Mouse (Mus musculus) heart, embryonic 16.5 days (tissue): Measurements from ENCODE around the gene Mgat5. TPM values are rescaled to one million over a fixed set of nuclear protein-coding genes. Genes with fewer than 3 reads are reported as not detected.

Experiments used
- ATAC-seq: fragments of 200-750 bp; cut with Nextera tagmentation; replicated peaks from 2 replicates; pipeline ENCODE4 v1.8.0; 2017; ENCODE audit warnings: moderate number of reproducible peaks; ENCODE audit not compliant: insufficient read depth, low FRiP score; ENCODE audit errors: extremely low read depth
- H3K27ac ChIP-seq: fragments of 300-500 bp; sonication (generic); 2 replicates; pipeline ENCODE4 v1.5.1; 2014; ENCODE audit warnings: mild to moderate bottlenecking, low read length, control low read depth, moderate library complexity
- H3K27me3 ChIP-seq: fragments of 300-500 bp; sonication (generic); 2 replicates; pipeline ENCODE4 v1.6.1; 2014; ENCODE audit warnings: low read length, mixed read lengths; ENCODE audit not compliant: control insufficient read depth, insufficient read depth
- H3K36me3 ChIP-seq: fragments of 300-500 bp; sonication (generic); 2 replicates; pipeline ENCODE4 v1.6.1; 2014; ENCODE audit not compliant: control insufficient read depth, insufficient read depth
- H3K4me1 ChIP-seq: fragments of 300-500 bp; sonication (generic); 2 replicates; pipeline ENCODE4 v1.6.1; 2014; ENCODE audit warnings: low read length, mixed read lengths; ENCODE audit not compliant: control insufficient read depth, insufficient read depth
- H3K4me2 ChIP-seq: fragments of 300-500 bp; sonication (generic); 2 replicates; pipeline ENCODE4 v1.6.1; 2014; ENCODE audit warnings: low read depth, mild to moderate bottlenecking, control low read depth, low read length
- H3K4me3 ChIP-seq: fragments of 300-500 bp; sonication (generic); 2 replicates; pipeline ENCODE4 v1.5.1; 2014; ENCODE audit warnings: mild to moderate bottlenecking, control low read depth, low read length
- H3K9ac ChIP-seq: fragments of 300-500 bp; sonication (generic); 2 replicates; pipeline ENCODE4 v1.6.1; 2014; ENCODE audit warnings: low read length, control low read depth
- H3K9me3 ChIP-seq: fragments of 300-500 bp; sonication (generic); replicated peaks from 2 replicates; pipeline ENCODE4 v1.6.1; 2016; ENCODE audit warnings: low read length; ENCODE audit not compliant: control insufficient read depth
- WGBS: fragments of 180-500 bp; shearing (Covaris S2); extraction: QIAGEN DNeasy Blood & Tissue Kit; methylation state at CpG from one replicate; pipeline ENCODE4 v1.1.7; 2014; 5-methylcytosine and 5-hydroxymethylcytosine counted together
- polyA plus RNA-seq: library from polyadenylated mRNA; unstranded; fragments of >200 nt; fragmentation: Nextera tagmentation; extraction: Ambion mirVana; gene quantifications from 2 replicates; pipeline ENCODE4 v1.2.1, GENCODE M21; 2015

Mgat5 gene
- polyA plus RNA-seq, 1 experiment from 2014 or later: 5.1 TPM

GRCm38 (mm10) chr1:127498746-127499145 is 293.9 kb downstream of the Mgat5 start:
- ATAC-seq: no peak
- H3K27ac ChIP-seq: no peak overlapping the region
- 28% methylated on average over 9 of the region's 9 CpGs for WGBS

GRCm38 (mm10) chr1:127500219-127500618 is 295.4 kb downstream of the Mgat5 start:
- no peaks in the 10 kb centered on the region for H3K9me3 ChIP-seq
- no peak overlapping the region for H3K9ac ChIP-seq
- H3K4me2 ChIP-seq: no peak overlapping the region
- WGBS: 10% methylated on average over 8 of the region's 8 CpGs
- no peak for ATAC-seq
- H3K27me3 ChIP-seq: no peaks in the 10 kb centered on the region
- H3K36me3 ChIP-seq: no peaks in the 10 kb centered on the region
- H3K4me3 ChIP-seq: no peak overlapping the region
- H3K27ac ChIP-seq: no peak overlapping the region
- no peaks in the 10 kb centered on the region for H3K4me1 ChIP-seq

More at GRCm38 (mm10) chr1:127498746-127499145, 293.9 kb downstream of the Mgat5 start:
- H3K4me3 ChIP-seq: no peak overlapping the region
- H3K36me3 ChIP-seq: no peaks in the 10 kb centered on the region
- H3K9me3 ChIP-seq: no peaks in the 10 kb centered on the region
- H3K27me3 ChIP-seq: no peaks in the 10 kb centered on the region
- no peak overlapping the region for H3K9ac ChIP-seq
- no peak overlapping the region for H3K4me2 ChIP-seq
- H3K4me1 ChIP-seq: no peaks in the 10 kb centered on the region

- Histone ChIP-seq H3K9ac (no peak overlapping the region), H3K4me1 (no peaks in the 10 kb centered on the region), H3K4me3 (no peak overlapping the region), H3K36me3 (no peaks in the 10 kb centered on the region), H3K27me3 (no peaks in the 10 kb centered on the region), H3K27ac (no peak overlapping the region), H3K9me3 (no peaks in the 10 kb centered on the region), H3K4me2 (no peak overlapping the region)
- no peak for ATAC-seq
- WGBS: 46% methylated on average over 17 of the region's 17 CpGs
Measured at GRCm38 (mm10) chr1:127500701-127501100, 295.9 kb downstream of the Mgat5 start.

- Histone ChIP-seq H3K4me3 (no peak overlapping the region), H3K4me1 (peaks cover 7% of the 10 kb centered on the region), H3K9me3 (no peaks in the 10 kb centered on the region), H3K9ac (no peak overlapping the region), H3K27ac (no peak overlapping the region), H3K4me2 (no peak overlapping the region), H3K27me3 (no peaks in the 10 kb centered on the region), H3K36me3 (no peaks in the 10 kb centered on the region)
- no peak for ATAC-seq
- WGBS: 86% methylated on average over 10 of the region's 10 CpGs
Measured at GRCm38 (mm10) chr1:127507042-127507650, 302.3 kb downstream of the Mgat5 start.

GRCm38 (mm10) chr1:127508067-127508739 is 303.4 kb downstream of the Mgat5 start:
- H3K27me3 ChIP-seq: no peaks in the 10 kb centered on the region
- 82% methylated on average over 16 of the region's 16 CpGs for WGBS

GRCm38 (mm10) chr1:127508921-127509320 is 304.1 kb downstream of the Mgat5 start:
- no peaks in the 10 kb centered on the region for H3K9me3 ChIP-seq
- H3K36me3 ChIP-seq: no peaks in the 10 kb centered on the region
- H3K27ac ChIP-seq: no peak overlapping the region
- H3K4me1 ChIP-seq: peaks cover 7% of the 10 kb centered on the region
- ATAC-seq: no peak
- H3K27me3 ChIP-seq: no peaks in the 10 kb centered on the region
- H3K4me3 ChIP-seq: no peak overlapping the region
- 86% methylated on average over 8 of the region's 8 CpGs for WGBS
- H3K4me2 ChIP-seq: no peak overlapping the region
- no peak overlapping the region for H3K9ac ChIP-seq

More at GRCm38 (mm10) chr1:127508067-127508739, 303.4 kb downstream of the Mgat5 start:
- ATAC-seq: no peak
- no peak overlapping the region for H3K4me3 ChIP-seq
- no peak overlapping the region for H3K27ac ChIP-seq
- H3K36me3 ChIP-seq: no peaks in the 10 kb centered on the region
- H3K9me3 ChIP-seq: no peaks in the 10 kb centered on the region
- H3K4me1 ChIP-seq: peaks cover 7% of the 10 kb centered on the region
- no peak overlapping the region for H3K4me2 ChIP-seq
- no peak overlapping the region for H3K9ac ChIP-seq

- Histone ChIP-seq H3K27ac (peak overlapping the region; percentile 55; the same call in 1 of the 2 replicates), H3K36me3 (no peaks in the 10 kb centered on the region), H3K4me3 (no peak overlapping the region), H3K9me3 (no peaks in the 10 kb centered on the region), H3K9ac (no peak overlapping the region), H3K4me1 (peaks cover 7% of the 10 kb centered on the region), H3K27me3 (no peaks in the 10 kb centered on the region), H3K4me2 (no peak overlapping the region)
- WGBS: 40% methylated on average over 6 of the region's 6 CpGs
- peak; percentile 47; the same call in 1 of the 2 replicates for ATAC-seq
Measured at GRCm38 (mm10) chr1:127511362-127511761, 306.5 kb downstream of the Mgat5 start.

- H3K36me3 ChIP-seq: no peaks in the 10 kb centered on the region
- no peak for ATAC-seq
- no peaks in the 10 kb centered on the region for H3K27me3 ChIP-seq
- H3K9ac ChIP-seq: no peak overlapping the region
- 69% methylated on average over 6 of the region's 6 CpGs for WGBS
- H3K27ac ChIP-seq: no peak overlapping the region
- H3K9me3 ChIP-seq: no peaks in the 10 kb centered on the region
- H3K4me1 ChIP-seq: peaks cover 7% of the 10 kb centered on the region
- no peak overlapping the region for H3K4me3 ChIP-seq
- no peak overlapping the region for H3K4me2 ChIP-seq
Measured at GRCm38 (mm10) chr1:127512709-127513108, 307.9 kb downstream of the Mgat5 start.

- no peak overlapping the region for H3K9ac ChIP-seq
- H3K4me1 ChIP-seq: peaks cover 7% of the 10 kb centered on the region
- 85% methylated on average over 8 of the region's 8 CpGs for WGBS
- no peaks in the 10 kb centered on the region for H3K36me3 ChIP-seq
- ATAC-seq: no peak
- no peaks in the 10 kb centered on the region for H3K9me3 ChIP-seq
- no peak overlapping the region for H3K4me3 ChIP-seq
- no peak overlapping the region for H3K27ac ChIP-seq
- no peak overlapping the region for H3K4me2 ChIP-seq
- no peaks in the 10 kb centered on the region for H3K27me3 ChIP-seq
Measured at GRCm38 (mm10) chr1:127513140-127513539, 308.3 kb downstream of the Mgat5 start.
